Mouse (Mus musculus) intestine, embryonic 16.5 days (tissue): ENCODE measurements at regions not wholly inside any gene's neighbourhood (a gene's known extent, or its start where the extent isn't known, plus 50 kb on each side); places are given as distances from the start of the nearest gene placed in this dataset.
A peak's percentile ranks its signal among the peaks of the same experiment; 100 is the strongest.

Experiments used
- ATAC-seq: fragments of 200-750 bp; cut with Nextera tagmentation; 2 replicates; pipeline ENCODE4 v1.8.0; 2017; ENCODE audit warnings: moderate TSS enrichment, moderate library complexity
- H3K27ac ChIP-seq: fragments of 300-500 bp; sonication (generic); 2 replicates; pipeline ENCODE4 v1.5.1; 2014; ENCODE audit warnings: mild to moderate bottlenecking, low read length
- H3K27me3 ChIP-seq: fragments of 300-500 bp; sonication (generic); replicated peaks from 2 replicates; pipeline ENCODE4 v1.6.1; 2014; ENCODE audit warnings: low read length, control low read depth, mixed read lengths; ENCODE audit not compliant: control insufficient read depth, insufficient read depth
- H3K36me3 ChIP-seq: fragments of 300-500 bp; sonication (generic); 2 replicates; pipeline ENCODE4 v1.6.1; 2014; ENCODE audit warnings: low read length, control low read depth; ENCODE audit not compliant: control insufficient read depth, insufficient read depth
- H3K4me1 ChIP-seq: fragments of 300-500 bp; sonication (generic); 2 replicates; pipeline ENCODE4 v1.6.1; 2014; ENCODE audit warnings: low read length, control low read depth, mixed read lengths; ENCODE audit not compliant: control insufficient read depth, insufficient read depth
- H3K4me2 ChIP-seq: fragments of 300-500 bp; sonication (generic); 2 replicates; pipeline ENCODE4 v1.6.1; 2014; ENCODE audit warnings: low read depth, low read length, control low read depth
- H3K4me3 ChIP-seq: fragments of 300-500 bp; sonication (generic); 2 replicates; pipeline ENCODE4 v1.5.1; 2014; ENCODE audit warnings: mild to moderate bottlenecking, low read length
- H3K9ac ChIP-seq: fragments of 300-500 bp; sonication (generic); 2 replicates; pipeline ENCODE4 v1.6.1; 2014; ENCODE audit warnings: low read depth, low read length
- H3K9me3 ChIP-seq: fragments of 300-500 bp; sonication (generic); 2 replicates; pipeline ENCODE4 v1.6.1; 2016; ENCODE audit warnings: low read length, control low read depth; ENCODE audit not compliant: control insufficient read depth
- WGBS: fragments of 180-500 bp; shearing (Covaris S2); extraction: QIAGEN DNeasy Blood & Tissue Kit; methylation state at CpG from one replicate; pipeline ENCODE4 v1.1.7; 2014; 5-methylcytosine and 5-hydroxymethylcytosine counted together

- H3K27ac ChIP-seq = no peak overlapping the region
- H3K9me3 ChIP-seq = no peaks in the 10 kb centered on the region
- no peaks in the 10 kb centered on the region for H3K27me3 ChIP-seq
- H3K4me2 ChIP-seq = no peak overlapping the region
- H3K4me3 ChIP-seq = no peak overlapping the region
- no peak overlapping the region for H3K9ac ChIP-seq
- ATAC-seq = no peak
- no peaks in the 10 kb centered on the region for H3K4me1 ChIP-seq
- WGBS = 82% methylated on average over 9 of the region's 9 CpGs
- no peaks in the 10 kb centered on the region for H3K36me3 ChIP-seq
Observed at GRCm38 (mm10) chr10:21828432-21829061, 53.4 kb upstream of the Sgk1 start.

- ATAC-seq = 0 out of 2 replicates have a peak, but pooled peaks have one; percentile 32
- Histone ChIP-seq H3K4me3 (no peak overlapping the region), H3K4me2 (no peak overlapping the region), H3K27me3 (no peaks in the 10 kb centered on the region), H3K36me3 (no peaks in the 10 kb centered on the region), H3K9ac (no peak overlapping the region), H3K4me1 (no peaks in the 10 kb centered on the region), H3K27ac (no peak overlapping the region), H3K9me3 (no peaks in the 10 kb centered on the region)
- WGBS = 54% methylated on average over 11 of the region's 11 CpGs
Observed at GRCm38 (mm10) chr10:21829062-21829731, 52.8 kb upstream of the Sgk1 start.

- Histone ChIP-seq H3K9ac (no peak overlapping the region), H3K4me2 (no peak overlapping the region), H3K27me3 (no peaks in the 10 kb centered on the region), H3K4me1 (no peaks in the 10 kb centered on the region), H3K4me3 (no peak overlapping the region), H3K27ac (no peak overlapping the region), H3K9me3 (no peaks in the 10 kb centered on the region), H3K36me3 (no peaks in the 10 kb centered on the region)
- ATAC-seq = no peak
- WGBS = 80% methylated on average over 6 of the region's 6 CpGs
Observed at GRCm38 (mm10) chr10:21831002-21831696, 50.8 kb upstream of the Sgk1 start.
